20 mouse cellular contexts compared by ENCODE assay signal in genomic region chr3:58808636-58809035, GRCm38 (mm10). TPM values are rescaled to one million over a fixed set of nuclear protein-coding genes. Genes with fewer than 3 reads are reported as not detected.
"Had no signal": no experiment of that assay in that cellular context is flagged by ENCODE, and none has a peak within 500 bp of the region (broad histone marks: within the 10 kb centered on the region; RNA-seq: fewer than 3 reads in every experiment).

No protein-coding gene starts in this region.

- H3K4me1 ChIP-seq: liver, embryonic 12.5 days; neural tube, embryonic 13.5 days had no signal

- H3K27me3 ChIP-seq: limb, embryonic 15.5 days; liver, embryonic 12.5 days; neural tube, embryonic 13.5 days had no signal

- DNase-seq: kidney, postnatal 10 days; lung, embryonic 14.5 days; lung, postnatal 10 days; lung, postnatal 4 days; retina, postnatal 1 day; right cerebral cortex, postnatal 4 days; spleen, adult 18-20 months; thymus, adult 18-20 months; thymus, postnatal 14 days had no signal

- H3K36me3 ChIP-seq: limb, embryonic 15.5 days; liver, embryonic 12.5 days; midbrain, embryonic 12.5 days; neural tube, embryonic 13.5 days had no signal

- H3K9me3 ChIP-seq: limb, embryonic 15.5 days; liver, embryonic 12.5 days; midbrain, embryonic 12.5 days; neural tube, embryonic 13.5 days had no signal

- H3K9ac ChIP-seq: limb, embryonic 15.5 days; liver, embryonic 12.5 days; lung, embryonic 14.5 days; midbrain, embryonic 12.5 days; neural tube, embryonic 13.5 days had no signal

- H3K4me3 ChIP-seq: limb, embryonic 15.5 days; liver, embryonic 12.5 days; midbrain, embryonic 12.5 days; neural tube, embryonic 13.5 days had no signal

- H3K27ac ChIP-seq: limb, embryonic 15.5 days; liver, embryonic 12.5 days; midbrain, embryonic 12.5 days; neural tube, embryonic 13.5 days had no signal

- H3K4me2 ChIP-seq: limb, embryonic 15.5 days; liver, embryonic 12.5 days; lung, embryonic 14.5 days; midbrain, embryonic 12.5 days; neural tube, embryonic 13.5 days had no signal

- ATAC-seq: liver, embryonic 12.5 days had no signal

RNA-seq across cellular contexts. Expression of gene Mindy4b-ps, which starts 13.5 kb away (rescaled TPM):
- total RNA-seq: megakaryocyte, adult 5-6 weeks had no signal
- polyA plus RNA-seq: kidney, embryonic 14.5 days; large intestine, adult 2 months; limb, embryonic 11.5 days; limb, embryonic 15.5 days; liver, embryonic 12.5 days; liver, embryonic 16.5 days; lung, embryonic 14.5 days; midbrain, embryonic 12.5 days; neural tube, embryonic 13.5 days; stomach, embryonic 14.5 days; urinary bladder, adult 2 months had no signal
